Mouse (Mus musculus) monocyte, adult 5-6 weeks (primary cell): ENCODE data around the gene Wwtr1. TPM values are rescaled to one million over a fixed set of nuclear protein-coding genes. Genes with fewer than 3 reads are reported as not detected.

ENCODE experiments used
- ATAC-seq: fragments of 153-309, 156-312 bp; replicated peaks from 2 replicates; pipeline ENCODE4 v1.8.0; 2017; ENCODE audit warnings: mild to moderate bottlenecking; ENCODE audit not compliant: low TSS enrichment, insufficient number of reproducible peaks, severe bottlenecking, poor library complexity, low FRiP score
- total RNA-seq: library from RNA; stranded (forward); fragments of 200-1000, 200-491, 200-594 nt; gene quantifications from 3 replicates; pipeline ENCODE4 v1.2.3, GENCODE M21; 2017

Wwtr1 gene
- total RNA-seq, 1 experiment from 2014 or later = not detected

DNA sequence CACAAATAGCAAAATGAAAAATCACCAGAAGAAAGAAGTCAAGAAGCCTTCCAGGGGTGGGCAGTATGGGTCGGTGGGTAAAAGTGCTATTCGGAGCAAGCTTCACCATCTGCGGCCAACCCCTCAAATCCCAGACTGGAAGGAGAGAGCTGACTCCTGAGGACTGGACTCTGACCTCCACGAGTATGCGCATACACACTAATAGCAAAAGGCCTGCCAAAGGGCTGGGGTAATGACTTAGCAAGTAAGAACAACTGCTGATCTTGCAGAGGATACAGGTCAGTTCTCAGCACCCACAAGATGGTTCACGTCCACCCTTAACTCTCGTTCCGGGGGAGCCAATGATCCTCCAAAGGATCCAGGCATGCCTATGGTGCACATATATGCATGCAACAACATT lies 101.3 kb downstream of the Wwtr1 start:
- no peak for ATAC-seq

DNA sequence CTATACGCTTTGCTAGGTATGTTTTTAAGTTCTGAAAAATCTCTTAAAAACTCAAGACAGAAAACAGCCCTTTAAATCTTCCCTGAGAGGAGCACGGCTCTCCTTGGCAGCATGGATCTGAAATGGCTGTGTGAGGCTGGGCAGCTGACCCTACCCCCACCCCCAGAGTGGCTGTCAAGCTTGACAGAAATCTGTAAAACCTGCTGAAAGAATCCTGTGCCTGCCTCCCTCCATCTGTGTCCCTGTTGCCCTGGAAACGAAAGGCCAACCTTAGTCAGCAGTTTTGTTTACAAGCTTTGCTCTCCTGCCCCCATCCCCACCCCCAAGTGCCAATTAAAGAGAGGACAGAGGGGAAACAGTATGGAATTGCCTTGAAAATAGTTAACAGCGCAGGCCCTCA lies 103.3 kb downstream of the Wwtr1 start:
- ATAC-seq = no peak

DNA sequence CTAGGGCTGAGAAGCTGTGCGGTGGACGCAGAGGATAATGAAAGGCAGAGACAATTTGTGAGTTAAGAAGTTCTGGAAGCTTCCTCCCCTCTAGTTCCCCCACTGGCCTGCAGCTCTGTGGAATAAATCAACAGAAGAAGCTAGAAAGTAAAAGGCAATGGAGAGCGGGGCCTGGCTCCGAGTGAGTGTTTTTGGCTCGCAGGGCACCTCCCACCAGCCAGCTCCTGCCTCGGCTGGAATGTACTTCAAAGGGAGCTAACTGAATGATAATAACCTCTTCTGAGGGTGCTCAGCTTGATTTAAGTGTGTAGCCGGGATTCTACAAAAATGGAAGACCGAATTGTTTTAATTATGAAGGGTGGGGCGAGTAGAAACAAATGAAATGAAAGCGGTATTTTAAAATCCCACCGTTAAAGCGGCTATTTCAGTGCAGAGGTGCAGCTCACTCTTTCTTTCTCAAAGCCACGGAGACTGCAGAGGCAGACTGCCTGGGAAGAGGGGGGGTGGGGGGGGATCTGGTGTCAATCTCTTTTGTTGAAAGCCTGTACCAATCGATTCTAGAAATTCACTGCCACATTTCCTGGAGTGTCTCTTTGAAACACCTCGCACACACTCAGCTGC lies 104.6 kb downstream of the Wwtr1 start:
- ATAC-seq = no peak

GRCm38 (mm10) chr3:57470326-57470725 lies 105.4 kb downstream of the Wwtr1 start:
- ATAC-seq = no peak

DNA sequence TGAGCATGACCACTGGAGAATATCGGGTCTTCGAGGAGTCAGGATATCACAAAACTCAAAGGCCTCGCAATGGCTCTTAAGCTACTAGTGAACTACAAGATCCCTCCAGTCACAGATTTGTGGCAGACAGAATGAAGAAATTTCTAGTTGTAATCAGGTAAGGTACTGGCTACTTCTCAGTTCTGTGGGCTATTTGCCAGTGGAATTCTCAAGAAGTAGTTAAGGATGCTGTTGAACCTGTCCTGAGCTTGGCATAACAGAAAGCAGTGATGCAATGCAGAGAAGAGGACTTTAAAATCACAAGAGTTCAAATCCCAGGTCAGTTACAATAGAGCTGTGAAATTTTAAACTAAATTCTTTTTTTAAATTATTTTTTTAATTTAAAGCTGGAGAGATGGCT lies 106.4 kb downstream of the Wwtr1 start:
- no peak for ATAC-seq

- ATAC-seq = no peak
Measured at GRCm38 (mm10) chr3:57466289-57466688, 109.4 kb downstream of the Wwtr1 start.

- ATAC-seq = no peak
Measured at GRCm38 (mm10) chr3:57463302-57463701, 112.4 kb downstream of the Wwtr1 start.

GRCm38 (mm10) chr3:57458652-57459051 lies 117.1 kb downstream of the Wwtr1 start:
- no peak for ATAC-seq

- ATAC-seq = no peak
Measured at GRCm38 (mm10) chr3:57448445-57448844, 127.3 kb downstream of the Wwtr1 start.

DNA sequence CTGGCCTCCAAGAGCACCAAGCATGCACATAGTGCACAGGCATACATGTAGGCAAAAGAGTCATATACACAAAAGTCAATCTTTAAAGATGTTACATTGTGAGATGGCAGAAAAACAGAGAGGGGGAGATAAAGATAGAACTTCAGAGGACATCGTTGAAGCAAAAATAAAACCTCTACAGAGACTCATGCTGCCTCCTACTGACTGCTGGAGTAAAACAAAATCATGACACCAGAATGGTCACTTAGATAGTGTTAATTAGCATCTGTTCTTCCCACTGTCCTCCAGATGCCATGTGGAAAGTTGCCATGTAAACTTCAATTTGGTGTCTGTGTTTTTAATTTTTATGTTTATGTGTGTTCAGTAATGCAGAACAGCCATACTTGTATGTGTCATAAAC lies 127.8 kb downstream of the Wwtr1 start:
- ATAC-seq = no peak

DNA sequence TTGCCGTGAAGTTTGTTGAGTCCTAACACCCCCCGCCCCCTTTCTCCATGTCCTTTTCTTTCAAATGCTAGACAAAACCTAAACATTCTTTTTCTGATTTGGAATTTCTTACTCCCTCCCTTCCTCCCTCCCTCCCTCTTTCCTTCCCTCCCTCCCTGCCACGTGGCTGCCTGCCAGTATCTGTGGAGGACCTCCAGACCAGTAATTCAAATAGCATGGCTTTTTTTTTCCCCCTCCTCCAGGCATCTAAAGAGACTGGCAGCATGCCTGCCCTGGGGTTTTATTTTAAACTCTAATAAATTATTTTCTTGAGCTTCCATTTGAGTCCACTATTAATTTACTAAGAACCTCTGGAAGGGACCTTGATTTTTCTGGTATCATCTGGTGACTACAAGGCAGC lies 130.0 kb downstream of the Wwtr1 start:
- no peak for ATAC-seq

- no peak for ATAC-seq
Measured at GRCm38 (mm10) chr3:57440956-57441355, 134.8 kb downstream of the Wwtr1 start.

DNA sequence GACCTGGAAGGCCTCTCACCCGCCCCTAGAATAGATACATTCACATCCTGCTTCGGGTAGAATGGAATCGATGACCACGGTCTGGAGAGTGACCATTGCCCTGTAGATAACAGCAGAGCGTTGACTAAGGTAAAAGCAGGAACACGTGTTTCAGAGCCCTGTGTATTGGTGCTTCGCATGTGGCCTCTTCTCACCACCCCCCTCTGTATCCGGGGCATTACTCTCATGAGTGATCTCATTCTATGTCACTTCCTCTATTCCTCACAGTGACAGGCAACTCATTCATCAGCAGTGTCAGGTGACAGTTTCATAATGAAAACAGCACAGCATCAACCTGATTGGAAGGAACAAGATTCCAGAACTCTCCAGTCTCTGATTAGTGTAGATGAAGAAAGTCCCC lies 140.3 kb downstream of the Wwtr1 start:
- ATAC-seq = no peak

- no peak for ATAC-seq
Measured at GRCm38 (mm10) chr3:57431706-57432105, 144.0 kb downstream of the Wwtr1 start.

GRCm38 (mm10) chr3:57429486-57429885 lies 146.2 kb downstream of the Wwtr1 start:
- no peak for ATAC-seq

DNA sequence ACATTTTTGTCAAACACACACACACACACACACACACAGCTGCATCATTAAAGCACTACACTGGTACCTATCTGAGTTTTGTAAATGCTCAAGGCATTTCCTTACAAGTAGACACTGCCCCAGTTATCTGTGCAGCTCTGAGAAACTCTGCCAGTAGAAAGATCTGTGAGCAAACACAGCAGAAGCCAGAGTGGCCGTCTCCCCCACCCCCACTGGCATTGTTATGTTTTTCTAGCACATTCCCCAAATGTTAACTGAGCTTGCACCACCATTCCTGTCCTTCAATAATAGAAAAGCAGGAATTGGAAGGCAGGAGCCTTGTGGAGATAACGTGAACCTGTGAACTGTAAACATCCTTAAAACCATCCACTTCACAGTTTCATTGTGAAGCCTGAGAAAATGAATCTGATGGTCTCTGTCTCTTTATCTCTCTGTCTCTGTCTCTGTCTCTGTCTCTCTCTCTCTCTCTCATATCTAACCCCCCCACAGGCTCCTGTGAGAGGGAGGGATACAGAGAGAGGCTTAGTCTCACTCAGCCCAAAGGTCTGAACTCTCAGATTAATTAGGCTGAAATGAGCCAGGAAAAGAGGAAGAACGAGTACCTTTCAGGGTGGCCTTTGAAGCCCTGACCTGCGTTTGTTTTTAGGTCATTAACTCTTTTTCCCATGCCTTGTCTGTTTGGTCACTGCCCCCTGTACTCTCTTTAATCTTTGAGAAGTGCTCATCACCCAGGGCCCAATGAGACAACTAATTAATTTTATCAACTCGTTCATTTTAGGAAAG lies 146.8 kb downstream of the Wwtr1 start:
- ATAC-seq = no peak

DNA sequence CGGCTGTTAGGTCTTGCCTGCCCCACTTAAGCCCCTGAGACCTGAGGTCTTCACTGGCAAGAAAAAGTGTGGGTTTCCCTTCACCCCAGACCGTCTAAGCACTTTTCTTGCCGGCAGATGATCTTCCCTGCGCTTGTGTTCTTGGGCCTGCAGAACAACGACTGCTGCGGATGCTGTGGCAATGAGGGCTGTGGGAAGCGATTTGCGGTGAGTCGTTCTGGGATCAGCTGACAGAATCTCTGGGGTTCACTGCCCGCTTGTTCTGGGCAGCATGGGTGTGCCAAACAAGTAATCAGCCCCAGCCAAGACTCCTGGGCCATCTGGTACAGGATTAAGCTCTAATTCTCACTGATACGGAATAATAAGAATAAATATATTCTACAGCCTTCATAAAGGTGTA lies 149.4 kb downstream of the Wwtr1 start:
- no peak for ATAC-seq

DNA sequence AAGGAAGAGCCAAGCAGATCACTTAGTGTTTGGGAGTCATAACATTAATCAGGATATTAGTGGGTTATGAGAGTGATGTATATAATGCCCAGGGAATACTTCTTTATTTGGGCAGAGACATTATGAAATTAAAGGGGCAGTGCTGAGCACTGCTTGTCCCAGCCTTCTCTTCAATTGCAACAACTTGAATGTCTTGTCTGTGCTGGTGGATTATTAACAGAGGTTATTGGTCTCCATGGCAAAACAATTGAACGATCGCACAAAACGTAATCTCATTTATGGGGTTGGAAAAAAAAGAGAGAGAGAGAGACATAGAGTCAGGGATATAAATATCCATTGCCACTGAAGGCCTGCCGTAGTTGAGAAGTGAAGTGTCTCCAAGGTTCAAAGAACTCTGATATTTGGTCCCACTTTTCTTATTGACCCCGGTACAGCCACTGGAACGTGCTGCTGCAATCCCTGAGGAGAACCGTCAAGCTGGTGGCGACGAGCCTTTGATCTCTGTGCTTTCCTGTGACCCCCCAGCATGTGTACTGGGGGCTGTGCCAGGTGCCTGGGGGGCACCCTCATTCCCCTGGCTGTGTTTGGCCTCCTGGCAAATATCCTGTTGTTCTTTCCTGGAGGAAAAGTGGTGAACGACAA lies 150.5 kb downstream of the Wwtr1 start, which contains the start of gene Tm4sf4:
Gene Tm4sf4, plus strand, starts transcription at position 226 of the 642 bp plus-strand sequence.
- no peak for ATAC-seq

GRCm38 (mm10) chr3:57420660-57421059 lies 155.1 kb downstream of the Wwtr1 start:
- no peak for ATAC-seq

DNA sequence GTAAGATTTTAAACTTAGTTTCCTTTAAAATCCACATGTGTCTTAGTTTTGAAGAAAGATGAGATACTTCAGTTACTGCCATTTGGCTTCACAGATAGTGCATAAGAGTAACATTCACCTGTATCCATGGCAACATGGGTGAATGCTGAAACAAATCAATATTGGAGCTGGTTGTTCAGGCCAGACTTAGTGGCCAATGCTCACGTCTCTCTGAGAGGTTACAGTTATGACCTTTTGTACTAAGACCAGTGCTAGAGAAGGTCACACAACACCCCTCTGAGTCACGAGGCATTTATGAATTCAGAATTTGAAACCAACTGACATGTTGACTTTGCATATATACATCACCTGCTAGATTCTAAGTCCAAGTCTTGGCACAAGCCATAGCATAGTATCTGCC lies 155.5 kb downstream of the Wwtr1 start:
- no peak for ATAC-seq
